Mouse (Mus musculus) cerebral cortex, adult 2 months (tissue): ENCODE measurements around the gene Kansl1l.

Source experiments
- WGBS: fragments of 180-500 bp; shearing (Covaris S2); methylation state at CpG from one replicate; pipeline ENCODE4 v1.1.7; 2018; 5-methylcytosine and 5-hydroxymethylcytosine counted together

Gene Kansl1l

GRCm38 (mm10) chr1:66817865-66818315, 528 bp upstream of the Kansl1l start:
- WGBS, result 1% methylated on average over 20 of the region's 20 CpGs

GRCm38 (mm10) chr1:66816837-66817452, 417 bp downstream of the Kansl1l start:
- WGBS, result 1% methylated on average over 48 of the region's 63 CpGs

GRCm38 (mm10) chr1:66815941-66816777, 1.2 kb downstream of the Kansl1l start:
- WGBS, result under 1% methylated on average over 39 of the region's 39 CpGs

GRCm38 (mm10) chr1:66814756-66815155, 2.6 kb downstream of the Kansl1l start:
- 56% methylated on average over 8 of the region's 8 CpGs for WGBS

GRCm38 (mm10) chr1:66813191-66813590, 4.2 kb downstream of the Kansl1l start:
- WGBS, result 88% methylated on average over 1 of the region's 1 CpGs

- 76% methylated on average over 1 of the region's 1 CpGs for WGBS
Observed at GRCm38 (mm10) chr1:66806821-66807220, 10.5 kb downstream of the Kansl1l start.

GRCm38 (mm10) chr1:66805408-66805807, 12.0 kb downstream of the Kansl1l start:
- 95% methylated on average over 1 of the region's 1 CpGs for WGBS

GRCm38 (mm10) chr1:66804710-66805109, 12.7 kb downstream of the Kansl1l start:
- 93% methylated on average over 5 of the region's 5 CpGs for WGBS

- 97% methylated on average over 2 of the region's 2 CpGs for WGBS
Observed at GRCm38 (mm10) chr1:66797962-66798361, 19.4 kb downstream of the Kansl1l start.

GRCm38 (mm10) chr1:66792838-66793466, 24.4 kb downstream of the Kansl1l start:
- 77% methylated on average over 2 of the region's 2 CpGs for WGBS

- WGBS, result 79% methylated on average over 2 of the region's 2 CpGs
Observed at GRCm38 (mm10) chr1:66782296-66782695, 35.1 kb downstream of the Kansl1l start.

GRCm38 (mm10) chr1:66781027-66781426, 36.3 kb downstream of the Kansl1l start:
- 85% methylated on average over 4 of the region's 4 CpGs for WGBS

- 94% methylated on average over 1 of the region's 1 CpGs for WGBS
Observed at GRCm38 (mm10) chr1:66778798-66779197, 38.6 kb downstream of the Kansl1l start.

GRCm38 (mm10) chr1:66777878-66778277, 39.5 kb downstream of the Kansl1l start:
- WGBS, result 42% methylated on average over 2 of the region's 2 CpGs

- WGBS, result 92% methylated on average over 1 of the region's 1 CpGs
Observed at GRCm38 (mm10) chr1:66768764-66769163, 48.6 kb downstream of the Kansl1l start.

- WGBS, result 72% methylated on average over 1 of the region's 1 CpGs
Observed at GRCm38 (mm10) chr1:66730581-66730980, 86.8 kb downstream of the Kansl1l start.

- 94% methylated on average over 3 of the region's 3 CpGs for WGBS
Observed at GRCm38 (mm10) chr1:66712859-66713258, 104.5 kb downstream of the Kansl1l start.

- WGBS, result 64% methylated on average over 6 of the region's 6 CpGs
Observed at GRCm38 (mm10) chr1:66704523-66704922, 112.8 kb downstream of the Kansl1l start.

GRCm38 (mm10) chr1:66702623-66703345, 114.6 kb downstream of the Kansl1l start:
- 86% methylated on average over 4 of the region's 4 CpGs for WGBS

- whole genome bisulfite sequencing, result 20% methylated on average over 2 of the region's 2 CpGs
Observed at GRCm38 (mm10) chr1:66701576-66701940, 115.8 kb downstream of the Kansl1l start.

- under 1% methylated on average over 72 of the region's 73 CpGs for WGBS
Observed at GRCm38 (mm10) chr1:66700693-66701575, 116.4 kb downstream of the Kansl1l start, which contains the start of gene Rpe. Rpe (plus strand) TSS chr1:66700831.
